Mouse (Mus musculus) heart, embryonic 14.5 days (tissue): ENCODE measurements at regions not wholly inside any gene's neighbourhood (a gene's known extent, or its start where the extent isn't known, plus 50 kb on each side); places are given as distances from the start of the nearest gene placed in this dataset.

ENCODE experiments used
- ATAC-seq: fragments of 200-750 bp; cut with Nextera tagmentation; 2 replicates; pipeline ENCODE4 v1.8.0; 2017; ENCODE audit warnings: low read depth, moderate TSS enrichment; ENCODE audit not compliant: insufficient number of reproducible peaks, insufficient read depth, low FRiP score
- H3K27ac ChIP-seq, 2 experiments: fragments of 200-500 bp in 1 of 2; fragments of 300-500 bp in 1 of 2; sonication (generic) in 1 of 2; replicated peaks in 1 of 2; 2 replicates each; pipeline ENCODE4 v1.5.1; 2012 to 2014; ENCODE audit warnings: low read depth in 2 of 2, low read length in 2 of 2, control low read depth in 1 of 2, mild to moderate bottlenecking in 1 of 2, mixed read lengths in 1 of 2; ENCODE audit not compliant: control insufficient read depth in 1 of 2, insufficient read depth in 1 of 2
- H3K27me3 ChIP-seq: fragments of 300-500 bp; sonication (generic); 2 replicates; pipeline ENCODE4 v1.6.1; 2014; ENCODE audit warnings: mild to moderate bottlenecking, low read length, control low read depth; ENCODE audit not compliant: control insufficient read depth, insufficient read depth
- H3K36me3 ChIP-seq: fragments of 300-500 bp; sonication (generic); 2 replicates; pipeline ENCODE4 v1.6.1; 2014; ENCODE audit warnings: mild to moderate bottlenecking, control low read depth, low read length, mixed read lengths; ENCODE audit not compliant: control insufficient read depth, insufficient read depth
- H3K4me1 ChIP-seq, 2 experiments: fragments of 200-500 bp in 1 of 2; fragments of 300-500 bp in 1 of 2; sonication (generic) in 1 of 2; 2 replicates each; pipeline ENCODE4 v1.6.1; 2012 to 2014; ENCODE audit warnings: low read length in 2 of 2, control low read depth in 1 of 2, mixed read lengths in 1 of 2; ENCODE audit not compliant: control insufficient read depth in 2 of 2, insufficient read depth in 2 of 2
- H3K4me2 ChIP-seq: fragments of 300-500 bp; sonication (generic); 2 replicates; pipeline ENCODE4 v1.6.1; 2014; ENCODE audit warnings: mild to moderate bottlenecking, low read length
- H3K4me3 ChIP-seq, 2 experiments: fragments of 200-500 bp in 1 of 2; fragments of 300-500 bp in 1 of 2; sonication (generic) in 1 of 2; 2 replicates each; pipeline ENCODE4 v1.5.1; 2012 to 2014; ENCODE audit warnings: low read length in 2 of 2, mild to moderate bottlenecking in 2 of 2, control low read depth in 1 of 2, low read depth in 1 of 2, moderate library complexity in 1 of 2; ENCODE audit not compliant: control insufficient read depth in 1 of 2, insufficient read depth in 1 of 2
- H3K9ac ChIP-seq: fragments of 300-500 bp; sonication (generic); 2 replicates; pipeline ENCODE4 v1.6.1; 2014; ENCODE audit warnings: mild to moderate bottlenecking, low read length
- H3K9me3 ChIP-seq: fragments of 300-500 bp; sonication (generic); 2 replicates; pipeline ENCODE4 v1.6.1; 2016; ENCODE audit warnings: low read length, control low read depth; ENCODE audit not compliant: control insufficient read depth
- WGBS: fragments of 180-500 bp; shearing (Covaris S2); extraction: QIAGEN DNeasy Blood & Tissue Kit; methylation state at CpG from one replicate; pipeline ENCODE4 v1.1.7; 2014; 5-methylcytosine and 5-hydroxymethylcytosine counted together

- Histone ChIP-seq H3K36me3 (no peaks in the 10 kb centered on the region), H3K27ac (peak overlapping the region; percentile 57 to 64), H3K27me3 (no peaks in the 10 kb centered on the region), H3K4me1 (peaks cover 6 to 33% of the 10 kb centered on the region in 2 experiments), H3K9me3 (no peaks in the 10 kb centered on the region), H3K4me3 (no peak overlapping the region), H3K9ac (no peak overlapping the region), H3K4me2 (peak overlapping the region; percentile 2; the same call in 1 of the 2 replicates)
- WGBS = 69% methylated on average over 3 of the region's 3 CpGs
- ATAC-seq = no peak; the same call in 1 of the 2 replicates
Observed at GRCm38 (mm10) chr13:28425116-28425515, 167.8 kb downstream of the Gm11361 start.

- peak overlapping the region; percentile 2 for H3K4me2 ChIP-seq
- H3K27me3 ChIP-seq = no peaks in the 10 kb centered on the region
- H3K4me1 ChIP-seq = peaks cover 10 to 39% of the 10 kb centered on the region in 2 experiments
- 21% methylated on average over 8 of the region's 8 CpGs for WGBS
- H3K36me3 ChIP-seq = no peaks in the 10 kb centered on the region
- no peaks in the 10 kb centered on the region for H3K9me3 ChIP-seq
- H3K4me3 ChIP-seq = no peak overlapping the region
- H3K27ac ChIP-seq = peak overlapping the region; percentile 57 to 64
- ATAC-seq = peak; percentile 40; the same call in 1 of the 2 replicates
- H3K9ac ChIP-seq = peak overlapping the region; percentile 23; the same call in 1 of the 2 replicates
Observed at GRCm38 (mm10) chr13:28424446-28425059, 167.2 kb downstream of the Gm11361 start.

- Histone ChIP-seq H3K9ac (no peak overlapping the region), H3K4me3 (no peak overlapping the region), H3K4me2 (peak overlapping the region; percentile 60), H3K9me3 (no peaks in the 10 kb centered on the region), H3K36me3 (no peaks in the 10 kb centered on the region), H3K27me3 (no peaks in the 10 kb centered on the region), H3K27ac (peak overlapping the region; percentile 48 to 64; a peak in 3 of 4 replicates), H3K4me1 (peaks cover 27 to 67% of the 10 kb centered on the region in 2 experiments)
- ATAC-seq = no peak
- WGBS = 46% methylated on average over 3 of the region's 3 CpGs
Observed at GRCm38 (mm10) chr13:28421309-28421708, 164.0 kb downstream of the Gm11361 start.

- no peaks in the 10 kb centered on the region for H3K9me3 ChIP-seq
- H3K4me2 ChIP-seq = peak overlapping the region; percentile 60
- H3K27ac ChIP-seq = peak overlapping the region in 1 of 2 experiments; percentile 48; a peak in 2 of 4 replicates
- no peak overlapping the region for H3K4me3 ChIP-seq
- WGBS = 33% methylated on average over 3 of the region's 3 CpGs
- peaks cover 28 to 73% of the 10 kb centered on the region in 2 experiments for H3K4me1 ChIP-seq
- H3K36me3 ChIP-seq = no peaks in the 10 kb centered on the region
- no peak overlapping the region; the same call in 1 of the 2 replicates for H3K9ac ChIP-seq
- H3K27me3 ChIP-seq = no peaks in the 10 kb centered on the region
- no peak for ATAC-seq
Observed at GRCm38 (mm10) chr13:28420636-28421035, 163.3 kb downstream of the Gm11361 start.

- Histone ChIP-seq H3K4me3 (peak overlapping the region; percentile 12 to 25; a peak in 3 of 4 replicates), H3K36me3 (no peaks in the 10 kb centered on the region), H3K4me2 (peak overlapping the region; percentile 60), H3K9me3 (no peaks in the 10 kb centered on the region), H3K27me3 (no peaks in the 10 kb centered on the region), H3K4me1 (peaks cover 27 to 67% of the 10 kb centered on the region in 2 experiments), H3K27ac (peak overlapping the region; percentile 25 to 48; a peak in 3 of 4 replicates), H3K9ac (peak overlapping the region; percentile 54)
- ATAC-seq = no peak
- 35% methylated on average over 16 of the region's 16 CpGs for WGBS
Observed at GRCm38 (mm10) chr13:28419950-28420381, 162.6 kb downstream of the Gm11361 start.

- Histone ChIP-seq H3K4me2 (peak overlapping the region; percentile 75), H3K9me3 (no peaks in the 10 kb centered on the region), H3K27me3 (no peaks in the 10 kb centered on the region), H3K27ac (peak overlapping the region; percentile 92 to 98), H3K9ac (peak overlapping the region; percentile 68), H3K4me1 (peaks cover 22 to 58% of the 10 kb centered on the region in 2 experiments), H3K4me3 (no peak overlapping the region), H3K36me3 (no peaks in the 10 kb centered on the region)
- 83% methylated on average over 17 of the region's 17 CpGs for WGBS
- no peak for ATAC-seq
Observed at GRCm38 (mm10) chr13:28418936-28419681, 161.8 kb downstream of the Gm11361 start.

- Histone ChIP-seq H3K4me3 (peak overlapping the region; percentile 32 to 33), H3K27me3 (no peaks in the 10 kb centered on the region), H3K27ac (peak overlapping the region; percentile 92 to 98), H3K4me2 (peak overlapping the region; percentile 75), H3K36me3 (no peaks in the 10 kb centered on the region), H3K9ac (peak overlapping the region; percentile 68), H3K4me1 (peaks cover 22 to 58% of the 10 kb centered on the region in 2 experiments), H3K9me3 (no peaks in the 10 kb centered on the region)
- ATAC-seq = peak; percentile 86
- 12% methylated on average over 11 of the region's 11 CpGs for WGBS
Observed at GRCm38 (mm10) chr13:28417929-28418881, 160.9 kb downstream of the Gm11361 start.
